Mouse (Mus musculus) liver, embryonic 15.5 days (tissue): ENCODE measurements around the gene Il1f9. TPM values are rescaled to one million over a fixed set of nuclear protein-coding genes. Genes with fewer than 3 reads are reported as not detected.

Experiments
- polyA plus RNA-seq: library from polyadenylated mRNA; unstranded; fragments of >200 nt; fragmentation: Nextera tagmentation; extraction: Ambion mirVana; gene quantifications from 2 replicates; pipeline ENCODE4 v1.2.1, GENCODE M21; 2015

The Il1f9 gene
- polyA plus RNA-seq, 1 experiment from 2014 or later, result 0.41 TPM

Other genes starting within 250 kb of the Il1f9 start
- 0.36 and 0.51 TPM in 2 replicates for gene Hnmt, start 137.1 kb upstream of the Il1f9 start, polyA plus RNA-seq
- not detected in 2 replicates for gene Tbpl2, start 89.9 kb upstream of the Il1f9 start, polyA plus RNA-seq
- gene Il1f8, start 33.3 kb upstream of the Il1f9 start, polyA plus RNA-seq, result not detected in 2 replicates
- gene Il1f6, start 28.9 kb downstream of the Il1f9 start, polyA plus RNA-seq, result not detected in 2 replicates
- gene Il1f5, start 90.5 kb downstream of the Il1f9 start, polyA plus RNA-seq, result 0.13 TPM in 1 of 2 replicates, not detected in the other
- gene Il1f10, start 104.7 kb downstream of the Il1f9 start, polyA plus RNA-seq, result not detected in 2 replicates
- 8.2 and 12.0 TPM in 2 replicates for gene Il1rn, start 150.4 kb downstream of the Il1f9 start, polyA plus RNA-seq
- 7.6 and 8.1 TPM in 2 replicates for gene Psd4, start 181.1 kb downstream of the Il1f9 start, polyA plus RNA-seq